Mouse (Mus musculus) lung, postnatal 10 days (tissue): ENCODE data around the gene a.

Experiments used
- DNase-seq: peaks from one replicate; pipeline ENCODE4 v3.0.0; 2021

a gene

DNA sequence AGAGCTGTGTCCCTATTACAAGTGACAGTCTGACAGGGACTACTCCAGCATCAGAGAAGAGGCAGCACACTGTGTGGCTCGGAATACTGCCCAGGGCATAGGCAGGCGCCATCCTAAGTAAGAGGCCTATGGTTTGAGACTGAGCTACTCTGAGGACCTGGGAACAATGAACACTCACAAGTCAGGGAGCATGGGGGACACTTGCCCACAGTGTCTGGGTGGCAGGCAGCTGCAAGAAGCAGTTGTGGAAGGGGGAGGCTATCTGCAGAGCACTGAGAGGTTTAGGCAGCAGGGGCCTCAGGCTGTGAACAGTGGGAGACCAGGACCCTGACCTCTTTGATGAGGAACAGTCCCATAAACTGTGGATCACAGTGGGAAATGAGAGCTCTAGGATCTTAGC, 137.1 kb downstream of the a start:
- DNase-seq: no peak

- DNase-seq: no peak
These were observed 142.7 kb downstream of the a start for GRCm38 (mm10) chr2:154933884-154934283.

DNA sequence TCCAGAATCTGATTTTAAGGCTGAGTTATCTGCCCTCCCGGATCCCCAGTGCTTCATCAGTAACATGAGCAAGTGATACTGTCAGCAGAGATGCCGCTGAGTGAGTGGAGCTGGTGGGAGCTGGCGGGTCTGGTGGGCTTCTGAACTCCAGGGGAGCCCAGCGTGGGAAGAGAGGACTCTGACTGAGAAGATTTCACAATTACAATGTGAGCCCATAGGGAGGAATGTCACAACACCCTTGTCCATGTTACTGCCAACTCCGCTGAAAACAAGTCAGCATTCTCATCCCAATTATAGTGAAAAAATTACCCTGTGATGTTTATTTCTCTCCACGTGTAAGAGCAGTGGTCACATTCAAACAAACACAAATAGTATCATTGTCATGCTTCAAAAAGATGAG, 144.9 kb downstream of the a start:
- no peak for DNase-seq

GRCm38 (mm10) chr2:154936536-154937155, 145.4 kb downstream of the a start:
- DNase-seq: no peak

DNA sequence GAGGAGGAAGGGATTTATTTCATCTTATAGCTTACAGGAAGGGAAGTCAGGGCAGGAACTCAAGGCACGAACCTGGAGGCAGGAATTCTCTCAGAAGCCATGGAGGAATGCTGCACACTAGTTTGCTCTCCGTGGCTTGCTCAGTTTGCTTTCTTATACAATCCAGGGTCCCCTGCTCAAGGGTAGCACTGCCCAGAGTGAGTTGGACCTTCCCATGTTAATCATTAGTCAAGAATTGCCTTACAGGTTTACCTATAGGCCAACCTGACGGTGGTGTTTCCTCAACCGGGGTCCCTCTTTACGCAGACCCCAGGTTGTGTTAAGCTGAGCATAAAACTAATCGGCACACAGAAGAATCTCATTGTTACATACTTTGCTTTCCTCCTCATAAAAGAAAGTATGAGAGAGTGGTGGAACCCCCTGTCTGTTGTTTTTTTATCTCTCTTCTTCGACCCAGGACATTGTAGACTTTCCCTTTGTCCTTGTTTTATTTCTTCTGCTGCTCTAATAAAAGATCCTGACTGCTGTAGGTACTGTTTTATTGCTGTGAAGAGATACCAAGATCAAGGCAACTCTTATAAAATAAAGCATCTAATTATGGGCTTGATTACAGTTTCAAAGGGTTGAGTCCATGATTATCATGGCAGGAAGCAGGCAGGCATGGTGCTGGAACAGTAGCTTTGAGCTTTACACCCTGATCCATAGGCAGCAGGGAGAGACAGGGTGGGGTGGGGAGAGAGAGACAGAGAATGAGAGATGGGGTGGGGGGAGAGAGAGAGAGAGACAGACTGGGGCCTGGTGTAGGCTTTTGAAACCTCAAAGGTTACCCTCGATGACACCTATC, 146.6 kb downstream of the a start:
- DNase-seq: no peak

DNA sequence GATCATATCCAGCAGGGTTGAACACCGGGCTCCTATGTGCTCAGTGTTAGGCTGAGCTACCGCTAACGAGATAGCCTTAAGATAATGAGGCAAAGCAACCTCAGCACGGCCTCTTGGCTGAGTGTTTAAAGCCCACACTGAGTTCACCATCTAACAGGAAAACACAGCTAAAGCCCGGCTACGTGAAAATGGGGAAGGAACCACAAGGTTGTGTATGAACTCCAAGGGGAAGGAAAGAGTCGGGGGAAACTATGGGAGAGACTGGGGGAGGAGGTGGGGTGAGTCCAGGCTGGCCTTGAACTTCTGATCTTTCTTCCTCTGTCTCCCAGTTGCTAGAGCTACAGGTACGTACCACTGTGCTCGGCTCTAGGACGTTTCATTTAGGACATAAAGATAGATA, 150.8 kb downstream of the a start:
- DNase-seq: no peak

DNA sequence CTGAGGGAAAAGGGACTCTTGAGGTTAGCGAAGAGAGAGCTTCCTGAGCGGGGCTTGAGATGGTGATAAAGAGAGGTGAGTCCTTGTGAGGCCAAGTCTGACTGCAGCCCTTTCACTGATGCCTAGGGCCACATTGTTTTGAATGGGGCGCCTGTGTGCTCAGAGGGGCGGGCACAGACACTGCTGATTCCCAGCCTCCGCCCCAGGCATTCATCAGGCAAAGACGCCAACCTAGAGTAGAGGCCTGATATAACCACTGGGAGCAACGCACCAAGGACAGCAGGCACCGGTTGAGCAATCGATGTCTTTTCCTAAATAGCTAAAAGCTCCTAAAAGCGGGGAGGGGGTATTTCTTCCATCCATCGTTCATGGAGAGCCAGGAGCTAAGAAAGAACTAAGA, 151.3 kb downstream of the a start:
- DNase-seq: no peak

DNA sequence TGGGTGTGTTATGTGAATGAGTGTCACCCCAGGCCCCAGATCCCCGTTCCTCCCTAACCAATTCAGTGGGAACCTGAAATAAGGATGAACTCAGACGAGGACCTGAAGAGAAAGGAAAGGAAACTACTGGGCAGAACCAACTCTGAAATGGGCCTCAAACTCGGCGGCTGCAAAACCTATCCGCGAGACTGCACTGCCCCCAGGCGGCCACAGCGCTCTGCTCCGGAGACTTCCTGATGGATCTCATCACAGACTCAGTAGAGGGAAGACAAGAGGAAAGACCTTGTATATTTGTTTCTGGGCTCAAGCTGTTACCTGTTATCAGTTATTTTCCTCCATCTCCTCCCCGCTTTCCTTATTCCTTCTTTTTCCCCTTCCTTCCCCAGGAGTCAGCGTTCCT, 151.9 kb downstream of the a start:
- peak; percentile 89 for DNase-seq

GRCm38 (mm10) chr2:154946921-154947320, 155.7 kb downstream of the a start:
- no peak for DNase-seq

GRCm38 (mm10) chr2:154949352-154949751, 158.2 kb downstream of the a start:
- no peak for DNase-seq

DNA sequence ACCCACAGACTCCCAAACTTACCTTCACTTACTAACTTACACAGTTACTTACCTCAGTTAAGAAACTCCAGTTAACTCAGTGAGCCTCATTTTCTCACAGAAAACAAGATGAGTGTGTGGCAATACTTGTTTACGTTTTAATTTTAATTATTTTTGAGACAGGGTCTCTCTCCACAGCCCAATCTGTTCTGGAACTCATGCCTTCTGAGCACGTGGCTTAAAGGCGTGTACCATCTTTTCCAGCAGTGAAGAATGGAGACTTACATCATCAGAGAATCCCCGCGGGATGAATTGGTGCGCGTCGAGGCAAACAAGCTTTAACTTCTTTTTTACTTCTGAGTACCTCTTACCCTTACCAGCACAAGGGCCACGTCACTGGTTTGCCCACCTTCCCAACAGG, 158.7 kb downstream of the a start:
- no peak for DNase-seq

GRCm38 (mm10) chr2:154950601-154951000, 159.4 kb downstream of the a start:
- DNase-seq: no peak

GRCm38 (mm10) chr2:154959486-154959885, 168.3 kb downstream of the a start:
- DNase-seq: no peak

DNA sequence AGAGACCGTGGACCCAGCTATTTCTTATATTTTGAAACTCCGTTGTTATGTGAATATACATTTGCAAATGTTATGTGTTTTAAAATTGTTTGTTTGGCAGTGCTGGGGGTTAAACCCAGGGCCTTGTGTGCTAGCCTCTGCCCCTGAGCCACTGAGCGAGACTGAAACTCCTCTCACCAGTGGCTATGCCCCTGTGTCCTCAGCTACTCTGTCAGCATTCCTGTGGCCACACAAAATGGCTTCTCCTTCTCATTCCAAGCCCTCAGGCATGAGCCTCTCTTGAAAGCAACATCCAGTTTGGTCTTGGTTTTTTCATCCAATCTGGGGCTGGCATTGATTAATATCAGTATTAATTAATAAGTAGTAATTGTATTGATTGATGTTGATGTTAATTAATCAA, 168.7 kb downstream of the a start:
- no peak for DNase-seq

DNA sequence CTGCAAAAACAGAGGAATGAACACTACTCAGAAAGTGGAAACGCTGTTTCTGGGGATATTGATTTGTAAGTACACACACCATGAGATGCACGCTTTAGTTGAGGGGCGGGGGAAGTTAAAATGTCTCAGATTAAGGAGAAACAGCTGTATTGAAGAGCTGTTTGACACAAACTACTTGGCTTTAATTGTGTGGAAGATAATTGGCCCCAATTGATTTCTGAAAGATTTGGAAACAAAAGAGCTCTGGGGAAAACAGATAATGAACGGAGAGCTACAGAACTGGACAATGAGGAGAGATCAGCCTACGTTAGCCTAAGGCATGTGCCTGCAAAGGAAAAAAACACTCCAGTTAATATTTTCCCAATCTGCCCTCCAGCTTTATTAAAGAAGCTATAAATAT, 172.0 kb downstream of the a start:
- no peak for DNase-seq

GRCm38 (mm10) chr2:154969740-154970397, 178.7 kb downstream of the a start:
- peak; percentile 42 for DNase-seq

DNA sequence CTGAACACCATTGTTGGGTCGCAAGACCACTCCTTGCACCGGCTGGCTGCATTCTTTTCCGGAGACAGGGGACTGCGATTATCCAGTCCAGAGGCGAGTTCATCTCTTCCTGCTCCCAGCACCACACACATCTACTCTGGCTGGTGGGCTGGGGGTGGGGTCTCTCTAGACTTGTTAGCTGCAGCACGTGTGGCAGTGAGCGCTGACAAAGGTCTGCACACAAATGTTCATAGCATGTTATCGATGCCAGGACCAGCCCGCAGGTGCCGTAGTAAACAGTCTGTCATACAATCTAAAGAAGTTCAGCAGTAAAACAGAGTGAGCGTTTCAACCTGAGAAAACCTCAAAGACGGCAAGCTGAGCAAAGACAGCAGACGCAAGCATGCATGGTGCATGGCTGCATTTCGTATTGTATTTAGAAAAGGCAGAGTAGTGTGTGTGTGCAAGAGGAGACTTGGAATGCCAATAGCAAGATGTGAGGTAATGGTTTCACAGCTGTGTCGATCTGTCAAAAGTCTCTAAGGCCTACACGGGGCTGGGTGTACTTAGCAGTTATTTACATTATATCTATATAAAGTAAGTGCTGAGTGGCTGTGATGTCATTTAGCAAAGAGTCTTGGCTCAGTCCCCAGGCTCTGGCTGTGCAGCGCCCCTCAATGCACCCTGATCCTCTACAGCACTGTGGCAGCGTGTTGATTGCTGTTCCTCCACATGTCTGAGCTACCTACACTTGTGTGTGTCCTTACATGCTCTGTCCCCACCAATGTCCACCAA, 180.9 kb downstream of the a start:
- DNase-seq: no peak

GRCm38 (mm10) chr2:154972981-154973380, 181.8 kb downstream of the a start:
- no peak for DNase-seq

DNA sequence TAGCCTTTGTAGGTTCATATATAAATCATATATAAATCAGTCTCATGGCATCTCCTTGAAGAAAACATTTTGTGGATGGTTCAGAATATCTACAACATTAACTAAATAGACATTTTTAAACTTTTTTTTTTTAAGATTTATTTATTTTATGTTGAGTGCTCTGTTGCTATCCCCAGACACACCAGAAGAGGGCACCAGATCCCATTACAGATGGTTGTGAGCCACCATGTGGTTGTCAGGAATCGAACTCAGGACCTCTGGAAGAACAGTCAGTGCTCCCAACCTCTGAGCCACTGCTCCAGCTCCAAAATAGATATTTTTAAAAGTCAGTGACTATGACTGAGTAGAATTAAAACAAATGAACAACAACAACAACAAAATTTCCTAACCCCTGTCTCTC, 195.4 kb downstream of the a start:
- no peak for DNase-seq

GRCm38 (mm10) chr2:154991411-154991810, 200.2 kb downstream of the a start:
- DNase-seq: no peak

DNA sequence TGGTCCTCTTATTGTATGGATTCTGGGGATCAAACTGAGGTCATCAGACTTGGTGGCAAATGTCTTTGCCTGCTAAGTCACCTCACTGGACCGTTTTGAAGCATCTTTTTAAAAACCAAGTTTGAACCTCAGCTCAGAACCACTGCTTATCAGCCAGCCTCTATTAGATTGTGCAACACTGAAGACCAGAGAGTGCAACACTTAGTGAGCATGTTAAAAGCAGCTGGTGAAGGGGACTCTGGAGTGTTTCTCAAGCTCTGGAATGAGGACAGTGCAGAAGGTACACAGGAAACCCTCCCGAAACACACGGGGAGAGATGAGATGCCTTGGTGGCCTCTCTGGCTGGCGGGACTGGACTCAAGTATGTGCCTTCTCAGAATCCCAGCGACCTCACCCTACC, 200.9 kb downstream of the a start:
- DNase-seq: no peak

DNA sequence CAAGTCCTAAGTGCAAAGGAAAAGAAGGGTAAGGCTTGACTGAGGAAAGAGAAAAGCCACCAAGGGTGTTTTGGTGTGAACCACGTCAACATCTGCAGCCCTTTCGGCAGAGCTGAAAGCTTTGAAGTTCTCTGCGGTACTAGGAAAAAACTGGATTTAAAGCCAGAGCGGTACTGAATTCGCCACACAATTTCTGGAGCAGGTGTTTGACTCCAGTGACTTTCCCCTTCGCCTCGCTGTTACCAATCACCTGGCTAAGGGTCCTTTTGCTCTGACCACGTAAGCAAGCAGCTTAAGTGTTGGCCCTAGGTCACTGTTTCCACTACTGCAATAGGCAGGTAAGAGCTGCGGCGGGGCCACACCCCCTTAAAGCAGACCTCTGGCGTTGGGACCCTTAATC, 214.3 kb downstream of the a start:
- DNase-seq: no peak

DNA sequence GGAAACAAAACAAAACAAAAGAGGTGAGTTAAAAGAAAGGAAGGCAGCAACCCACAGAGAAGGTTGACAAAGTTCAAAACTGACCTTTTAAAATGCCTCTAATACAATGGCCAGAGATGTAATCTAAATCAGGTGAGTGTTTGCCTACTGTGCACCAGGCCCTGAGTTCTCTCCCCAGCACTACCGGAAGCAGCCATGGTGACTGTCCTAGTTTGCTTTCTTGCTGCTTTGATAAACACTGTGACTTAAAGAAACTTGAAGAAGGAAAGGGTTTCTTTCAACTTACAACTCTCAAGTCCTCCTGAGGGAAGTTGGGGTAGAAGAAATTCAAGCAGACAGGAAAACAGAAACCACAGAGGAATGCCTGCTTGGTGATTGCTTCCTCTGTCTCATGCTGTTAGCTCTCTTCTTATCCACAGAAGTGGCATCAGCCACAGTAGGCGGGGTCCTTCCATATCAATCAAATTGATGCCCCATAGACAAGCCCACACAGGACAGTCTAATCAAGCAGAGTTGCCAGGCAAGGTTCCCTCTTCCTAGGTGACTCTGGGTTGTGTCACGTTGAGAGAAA, 220.0 kb downstream of the a start:
- DNase-seq: no peak
